Mouse (Mus musculus): Measurements from ENCODE around the gene Axdnd1.

The Axdnd1 gene

DNA sequence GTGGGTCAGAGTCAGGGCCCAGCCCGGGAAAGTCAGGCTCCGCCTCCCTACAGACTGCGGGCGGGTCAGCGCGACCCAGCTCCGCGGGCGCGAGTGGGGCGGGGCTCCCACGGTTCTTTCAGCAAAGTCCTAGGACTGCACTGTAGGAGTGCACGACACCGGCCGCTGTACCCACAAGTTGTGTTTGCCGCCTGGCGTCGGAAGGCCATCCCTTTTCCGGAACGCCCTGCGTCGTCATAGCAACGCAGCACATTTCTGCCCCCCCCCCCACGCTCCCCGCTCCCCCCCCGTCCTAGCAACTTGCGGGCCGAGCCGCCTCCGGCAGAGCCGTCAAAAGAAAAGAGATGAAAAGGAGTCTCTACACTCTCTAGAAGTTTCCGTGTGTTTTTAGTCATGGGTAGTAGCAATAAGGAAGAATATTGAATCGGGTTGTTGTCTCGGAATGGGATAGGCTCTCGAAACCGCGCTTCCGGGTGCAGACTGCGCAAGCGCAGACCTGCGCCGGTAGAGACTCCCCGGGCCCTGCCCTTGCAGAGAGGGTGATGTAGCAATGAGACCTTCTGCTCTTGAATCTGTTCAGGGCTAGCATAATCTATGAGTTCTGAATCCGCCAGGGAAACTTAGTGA is at the start of gene Axdnd1:
TSS of gene Axdnd1 (minus strand) at position 489 of the 627 bp plus-strand sequence.
- no peak for DNase-seq (ENCODE audit: extremely low read depth, low read depth, low spot score)

DNA sequence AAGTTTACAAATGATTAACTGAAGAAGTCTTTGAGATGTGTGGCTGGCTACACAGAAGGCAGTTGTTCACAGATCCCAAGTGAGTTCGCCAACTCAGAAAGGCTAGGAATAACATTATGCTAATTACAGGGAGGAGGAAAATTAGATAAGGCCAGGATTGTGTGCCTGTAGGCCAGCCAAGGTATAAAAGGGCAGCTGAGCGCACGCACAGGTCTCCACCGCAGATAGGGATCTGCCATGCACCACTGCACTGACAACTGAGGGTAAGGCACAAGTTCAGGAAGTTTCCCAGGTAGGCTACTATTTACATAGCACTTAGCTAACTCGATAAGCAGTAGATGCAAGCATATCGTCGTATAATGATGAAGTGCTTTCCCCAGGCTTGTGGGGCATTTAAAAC is 49.6 kb upstream of the Axdnd1 start:
- no peak for DNase-seq (ENCODE audit: extremely low read depth, low read depth, low spot score)

DNA sequence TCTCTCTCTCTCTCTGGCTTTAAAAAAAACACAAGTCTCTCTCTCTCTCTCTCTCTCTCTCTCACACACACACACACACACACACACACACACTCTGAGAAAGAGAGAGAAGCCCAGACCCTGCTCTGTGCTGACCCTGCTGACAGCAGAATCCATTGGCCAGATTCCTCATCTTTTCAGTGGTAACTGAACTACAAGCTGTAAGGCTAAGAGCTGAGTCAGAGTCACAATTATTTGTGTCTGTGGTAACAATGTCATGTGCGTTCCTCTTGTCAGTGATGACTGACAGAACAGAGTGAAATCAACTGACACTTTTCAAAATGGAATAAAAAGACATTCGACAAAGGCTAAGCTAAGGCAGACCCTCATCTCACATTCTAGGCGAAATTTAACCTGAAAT is 47.6 kb upstream of the Axdnd1 start:
- DNase-seq (ENCODE audit: extremely low read depth, low read depth, low spot score) = no peak

DNA sequence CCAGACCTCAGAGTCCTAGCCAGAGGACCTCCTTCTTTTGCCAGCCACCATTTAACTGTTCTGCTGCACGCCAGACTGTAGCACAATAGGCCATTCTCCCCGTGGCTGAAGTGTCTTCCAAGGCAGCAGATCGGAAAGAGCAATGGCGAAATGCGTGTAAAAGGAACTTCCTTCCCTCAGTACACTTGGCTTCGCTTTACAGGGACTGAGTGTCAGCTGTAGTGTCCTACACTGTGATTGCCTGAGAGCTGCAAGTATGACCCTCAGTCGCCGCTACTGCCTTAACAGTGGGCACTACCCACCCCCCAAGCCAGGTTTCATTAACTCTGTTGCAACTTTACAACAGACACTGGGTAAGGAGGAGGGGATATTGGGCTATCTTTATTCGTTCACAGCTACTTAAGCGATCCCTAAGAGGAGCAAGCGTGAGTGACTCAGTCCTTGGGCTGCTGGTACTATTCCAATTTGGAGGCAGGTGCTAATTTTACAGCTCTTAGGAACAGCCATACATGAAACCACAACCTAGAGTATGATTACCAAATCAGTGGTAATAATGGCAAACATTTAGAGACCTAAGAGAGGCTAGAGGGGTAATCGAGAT is 46.8 kb upstream of the Axdnd1 start:
- no peak for DNase-seq (ENCODE audit: extremely low read depth, low read depth, low spot score)

DNA sequence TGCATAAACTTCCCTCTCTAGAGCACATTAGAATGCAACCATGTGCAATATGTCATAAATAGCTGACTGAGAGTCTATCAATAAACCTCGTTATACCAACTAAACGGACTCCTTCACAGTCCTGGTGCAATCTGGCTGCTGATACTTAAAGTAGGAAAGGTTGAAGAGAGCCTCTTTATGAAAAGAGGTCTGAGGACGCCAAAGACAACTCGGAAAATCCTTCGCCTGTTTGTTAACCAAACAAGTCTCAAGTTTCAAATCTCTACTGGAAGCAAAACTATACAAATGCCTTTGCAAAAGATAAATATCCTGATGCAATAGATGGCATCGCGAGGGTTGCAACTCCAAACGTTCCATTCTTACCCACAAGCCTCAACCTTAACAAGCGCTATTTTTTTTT is 44.0 kb upstream of the Axdnd1 start:
- DNase-seq (ENCODE audit: extremely low read depth, low read depth, low spot score) = no peak

DNA sequence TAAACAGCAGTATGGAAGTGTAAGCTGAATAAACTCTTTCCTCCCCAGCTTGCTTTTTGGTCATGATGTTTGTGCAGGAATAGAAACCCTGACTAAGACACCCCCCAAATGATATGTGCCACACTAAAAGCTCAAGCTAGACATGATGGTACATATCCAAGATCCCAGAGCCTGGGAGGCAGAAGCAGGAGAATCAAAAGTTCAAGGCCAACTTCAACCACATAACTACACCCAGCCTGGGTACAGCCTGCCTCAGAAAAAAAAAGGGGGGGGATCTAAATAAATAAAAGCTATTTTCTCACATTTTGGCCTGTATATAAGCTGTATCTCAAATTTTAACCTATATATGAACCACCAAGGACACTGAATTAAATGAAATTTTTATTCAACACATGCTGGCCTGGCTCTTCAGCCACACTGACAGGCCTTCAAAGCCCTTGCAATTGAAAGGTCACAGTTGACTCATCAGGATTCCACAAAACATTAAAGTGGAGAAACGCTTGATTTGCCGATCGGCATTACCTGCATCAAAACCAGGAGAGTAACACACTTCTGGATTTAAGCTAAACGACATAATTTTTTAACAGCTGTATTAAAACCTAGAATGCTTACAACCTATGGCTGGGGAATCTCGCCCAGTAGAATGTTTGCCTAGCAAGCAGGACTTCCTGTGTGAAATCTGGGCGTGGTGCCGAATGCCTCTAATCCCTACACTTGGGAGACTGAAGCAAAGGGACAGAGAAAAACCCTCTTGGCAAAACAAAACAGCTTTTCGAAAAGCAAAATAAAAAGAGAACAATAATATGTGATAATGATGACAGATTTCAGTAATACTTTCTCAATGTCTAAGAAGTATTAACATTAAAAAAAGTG is 43.3 kb upstream of the Axdnd1 start:
- DNase-seq (ENCODE audit: extremely low read depth, low read depth, low spot score) = no peak

DNA sequence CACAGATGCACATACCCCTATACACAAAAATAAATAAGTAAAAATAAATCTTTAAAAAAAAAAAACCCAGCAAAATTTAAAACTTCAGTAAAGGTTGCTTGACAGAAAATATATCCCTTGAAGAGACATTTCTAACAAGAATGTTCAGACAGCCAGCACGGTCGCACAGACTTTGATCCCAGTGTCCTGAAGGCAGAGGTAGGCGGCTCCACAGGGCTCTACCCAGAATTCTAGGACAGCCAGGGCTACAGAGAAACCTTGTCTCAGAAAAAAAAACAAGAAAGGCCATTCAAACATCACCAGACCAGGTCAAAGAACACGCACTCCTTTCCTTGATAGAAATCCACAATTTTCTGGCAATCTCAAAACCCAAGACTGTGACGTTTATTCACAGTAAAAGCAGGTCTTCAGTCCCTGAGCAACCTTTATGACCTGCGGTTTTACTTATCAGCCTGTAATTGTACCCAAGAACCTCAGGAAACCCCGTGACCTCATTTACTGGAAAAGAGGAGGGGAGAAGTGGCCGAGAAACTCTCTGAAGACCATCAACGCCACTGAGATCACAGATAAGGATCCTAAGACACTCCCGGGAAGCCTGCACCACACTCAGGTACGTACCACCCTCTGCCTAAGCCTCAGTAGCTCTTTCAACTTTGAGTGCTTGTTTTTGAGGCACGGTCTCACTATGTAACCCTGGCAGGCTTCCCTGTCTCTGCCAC is 41.5 kb upstream of the Axdnd1 start:
- DNase-seq (ENCODE audit: extremely low read depth, low read depth, low spot score) = no peak

DNA sequence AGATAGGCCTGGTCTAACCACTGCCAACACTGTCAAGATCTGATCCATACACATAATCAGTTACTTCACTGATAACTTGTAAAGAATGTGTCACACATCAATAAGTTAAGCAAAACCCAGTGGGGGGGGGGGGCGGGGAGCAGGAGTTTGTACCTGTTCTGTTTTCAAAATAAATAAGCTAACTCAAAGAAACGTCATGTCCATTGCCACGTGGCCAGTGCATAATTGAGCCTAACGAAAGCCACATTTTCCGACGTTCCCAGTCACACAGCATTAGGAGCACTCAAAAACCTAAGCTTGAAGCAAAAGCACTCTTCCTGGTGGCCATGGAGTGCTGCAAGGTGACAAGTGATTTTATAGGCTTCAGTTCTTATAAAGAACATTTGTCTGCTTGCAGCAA is 40.1 kb upstream of the Axdnd1 start:
- no peak for DNase-seq (ENCODE audit: extremely low read depth, low read depth, low spot score)

DNA sequence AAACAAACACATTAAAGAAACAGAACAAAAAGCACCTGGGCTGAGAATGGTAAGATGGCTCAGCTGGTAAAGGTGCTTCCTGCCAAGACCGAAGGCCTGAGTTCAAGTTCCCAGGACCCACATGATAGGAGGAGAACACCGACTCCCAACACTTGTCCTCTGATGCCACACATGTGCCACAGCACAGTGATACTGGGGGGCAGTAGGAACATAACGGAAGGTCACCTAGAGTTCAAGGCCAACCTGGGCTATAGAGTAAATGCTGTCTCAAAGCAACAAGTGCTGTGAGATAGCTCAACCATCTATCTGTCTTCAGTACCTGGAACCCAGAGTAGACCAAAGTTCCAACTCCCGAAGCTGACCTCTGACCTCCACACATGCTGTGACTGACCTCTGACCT is 39.3 kb upstream of the Axdnd1 start:
- no peak for DNase-seq (ENCODE audit: extremely low read depth, low read depth, low spot score)

DNA sequence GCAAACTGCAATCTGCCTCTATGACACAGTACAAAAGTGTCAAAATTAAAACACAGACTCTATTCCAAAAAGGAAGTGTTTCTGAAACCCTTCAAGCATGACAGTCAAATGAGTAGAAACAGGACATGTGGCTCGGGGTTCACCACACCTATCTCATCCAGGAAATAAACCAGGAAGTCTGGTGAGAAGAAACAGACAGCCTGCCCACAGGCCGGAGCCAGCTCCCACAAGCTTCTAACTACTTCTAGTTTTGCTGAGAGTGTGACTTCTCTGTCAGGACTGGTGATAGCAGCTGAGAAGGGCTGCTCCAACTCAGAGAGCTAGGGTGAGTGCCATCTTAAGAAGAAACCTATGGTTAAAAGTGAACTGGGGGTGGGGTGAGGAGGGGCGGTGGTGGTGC is 38.7 kb upstream of the Axdnd1 start:
- DNase-seq (ENCODE audit: extremely low read depth, low read depth, low spot score) = no peak

DNA sequence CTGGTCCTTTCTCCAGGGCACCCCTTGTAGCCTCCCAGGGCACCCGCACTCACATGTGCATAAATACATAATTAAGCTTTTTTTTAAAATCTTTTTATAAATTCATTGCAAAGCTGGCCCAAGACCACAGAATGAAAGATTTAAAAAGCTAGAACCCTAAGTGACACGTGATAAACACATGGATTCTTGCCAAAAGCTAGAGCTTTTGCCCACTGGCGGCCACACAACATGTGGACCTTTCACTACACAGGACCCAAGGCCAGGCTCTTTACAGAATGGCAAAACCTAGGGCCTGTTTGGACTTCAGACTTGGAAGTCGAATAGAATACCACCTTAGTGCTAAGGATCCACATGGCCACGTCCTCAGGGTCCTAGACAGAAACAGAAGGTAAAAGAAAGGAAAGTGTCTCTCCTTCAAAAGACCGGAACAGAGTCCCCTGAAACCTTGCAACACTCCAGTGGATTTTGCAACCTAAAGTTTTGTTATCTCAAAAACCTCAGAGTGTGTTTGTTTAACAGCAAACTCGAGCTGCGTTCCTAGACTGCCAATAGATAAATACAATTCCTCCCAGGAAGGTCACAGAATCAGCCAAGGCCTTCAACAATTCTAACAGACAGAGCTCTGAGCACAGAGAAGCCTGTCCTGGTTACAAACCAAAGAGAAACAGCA is 37.6 kb upstream of the Axdnd1 start:
- DNase-seq (ENCODE audit: extremely low read depth, low read depth, low spot score) = no peak

DNA sequence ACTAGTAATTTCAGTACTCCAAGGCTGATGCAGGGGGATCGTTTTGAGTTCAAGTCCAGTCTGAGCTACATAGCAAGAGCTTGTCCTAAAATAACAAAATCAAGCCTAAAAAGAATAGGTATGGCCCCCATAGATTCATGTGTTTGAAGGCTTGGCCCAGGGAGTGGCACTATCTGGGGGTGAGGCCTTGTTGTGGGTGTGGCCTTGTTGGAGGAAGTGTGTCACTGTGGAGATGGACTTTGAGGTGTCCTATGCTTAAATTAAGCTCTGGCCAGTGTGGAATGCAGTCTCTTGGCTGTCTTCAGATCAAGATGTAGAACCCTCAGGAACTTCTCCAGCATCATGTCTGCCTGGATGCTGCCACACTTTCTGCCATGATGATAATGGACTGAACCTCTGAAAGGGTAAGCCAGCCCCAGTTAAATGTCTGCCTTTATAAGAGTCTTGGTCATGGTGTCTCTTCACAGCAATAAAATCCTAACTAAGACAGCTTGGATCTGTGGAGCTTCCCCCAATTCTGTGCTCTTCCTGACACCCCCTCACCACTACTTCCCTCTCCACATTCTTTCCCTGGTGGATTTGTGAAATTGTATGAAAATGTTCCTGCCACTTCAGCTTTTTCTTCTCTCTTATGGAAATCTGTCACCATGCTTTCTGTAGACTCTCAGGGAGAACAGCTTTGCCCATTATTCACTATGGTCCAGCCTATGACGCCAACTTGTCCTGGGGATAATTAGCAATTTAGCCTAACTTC is 34.2 kb upstream of the Axdnd1 start:
- DNase-seq (ENCODE audit: extremely low read depth, low read depth, low spot score) = no peak

DNA sequence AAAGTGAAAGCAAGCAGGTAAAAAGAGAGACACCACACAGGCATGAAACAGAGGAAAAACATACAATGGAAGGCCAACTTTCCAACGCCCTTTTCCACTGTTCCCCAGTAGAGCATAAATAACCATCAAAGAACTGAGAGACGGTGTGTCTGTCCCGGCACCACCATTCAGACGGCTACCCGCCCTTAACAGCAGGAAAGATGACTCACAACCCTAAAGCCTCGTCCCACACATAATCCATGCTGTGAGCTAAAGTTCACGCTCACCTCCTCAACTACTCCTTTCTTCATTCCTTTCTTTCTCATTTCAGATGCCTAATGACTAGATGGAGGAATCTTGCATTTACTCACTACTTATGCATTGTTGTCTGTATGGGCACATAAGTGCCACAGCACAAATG is 33.4 kb upstream of the Axdnd1 start:
- DNase-seq (ENCODE audit: extremely low read depth, low read depth, low spot score) = no peak

DNA sequence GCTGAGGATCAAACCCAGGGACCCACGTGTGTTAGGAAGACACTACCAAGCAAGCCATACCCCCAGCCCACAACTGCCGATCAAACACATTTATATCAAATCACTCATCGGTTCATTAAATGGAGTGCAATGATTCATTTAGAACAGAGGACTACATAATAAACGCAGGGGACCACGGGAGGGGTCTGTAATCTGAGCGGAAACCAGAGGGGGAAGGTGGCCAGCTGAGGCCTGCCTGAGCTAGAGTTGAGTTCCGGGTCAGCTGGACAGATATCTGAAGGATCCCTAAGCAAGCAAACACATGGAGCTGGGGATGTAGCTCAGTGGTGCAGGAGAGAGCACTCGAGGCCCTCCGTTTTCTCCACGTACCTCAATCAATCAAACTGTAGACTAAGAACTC is 32.9 kb upstream of the Axdnd1 start:
- no peak for DNase-seq (ENCODE audit: extremely low read depth, low read depth, low spot score)

DNA sequence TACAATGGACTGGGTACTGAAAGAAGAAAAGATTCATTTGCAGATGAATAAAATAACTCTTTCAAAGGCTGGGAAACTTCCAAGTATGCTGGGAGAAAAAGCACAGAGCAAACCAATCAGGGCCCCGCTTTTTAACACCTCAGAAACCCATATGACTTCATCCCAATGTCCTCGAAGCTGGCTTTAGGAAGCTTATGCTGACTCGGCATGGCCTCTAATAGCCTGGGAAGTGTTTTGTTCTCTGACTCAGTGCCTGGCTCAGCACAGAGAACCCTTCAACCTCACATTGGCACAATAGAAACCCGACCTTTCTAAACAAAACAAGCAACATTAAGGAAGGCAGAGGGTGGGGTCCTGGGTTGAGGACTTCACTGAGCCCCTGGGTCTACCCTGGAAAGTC is 29.5 kb upstream of the Axdnd1 start:
- DNase-seq (ENCODE audit: extremely low read depth, low read depth, low spot score) = no peak

DNA sequence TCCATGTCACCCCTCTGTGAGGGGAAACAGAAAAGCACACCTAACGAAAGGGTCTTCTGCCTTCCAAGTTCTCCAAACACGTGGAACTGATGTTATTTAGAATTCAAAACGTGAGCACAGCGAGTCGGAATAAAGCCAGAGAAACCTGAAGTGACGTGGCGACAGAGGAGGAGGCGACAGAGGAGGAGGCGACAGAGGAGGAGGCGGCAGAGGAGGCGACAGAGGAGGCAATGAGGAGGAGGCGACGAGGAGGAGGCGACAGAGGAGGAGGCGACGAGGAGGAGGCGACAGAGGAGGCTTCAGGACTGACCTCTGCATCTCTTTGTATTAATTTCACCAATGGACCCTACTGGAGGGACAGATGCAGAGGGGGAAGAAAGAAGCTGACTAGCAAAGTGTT is 28.7 kb upstream of the Axdnd1 start:
- DNase-seq (ENCODE audit: extremely low read depth, low read depth, low spot score) = no peak

DNA sequence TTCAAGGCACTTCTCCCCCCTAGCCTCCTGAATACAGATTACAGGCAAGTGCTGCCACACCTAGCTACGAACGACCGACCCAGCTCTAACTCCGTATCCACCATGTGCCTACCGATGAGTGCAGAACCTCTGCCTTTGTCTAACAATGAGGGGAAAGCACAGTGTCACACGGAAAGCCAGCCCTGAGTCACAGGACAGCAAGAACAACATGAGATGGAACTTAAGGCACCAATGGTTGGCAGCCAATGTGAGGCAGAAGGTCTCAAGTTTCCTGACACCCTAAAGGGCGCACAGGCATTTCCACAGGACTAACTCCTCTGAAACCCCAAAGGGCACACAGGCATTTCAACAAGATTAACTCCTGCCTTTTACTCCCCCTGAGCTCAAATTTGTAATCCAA is 28.1 kb upstream of the Axdnd1 start:
- no peak for DNase-seq (ENCODE audit: extremely low read depth, low read depth, low spot score)

DNA sequence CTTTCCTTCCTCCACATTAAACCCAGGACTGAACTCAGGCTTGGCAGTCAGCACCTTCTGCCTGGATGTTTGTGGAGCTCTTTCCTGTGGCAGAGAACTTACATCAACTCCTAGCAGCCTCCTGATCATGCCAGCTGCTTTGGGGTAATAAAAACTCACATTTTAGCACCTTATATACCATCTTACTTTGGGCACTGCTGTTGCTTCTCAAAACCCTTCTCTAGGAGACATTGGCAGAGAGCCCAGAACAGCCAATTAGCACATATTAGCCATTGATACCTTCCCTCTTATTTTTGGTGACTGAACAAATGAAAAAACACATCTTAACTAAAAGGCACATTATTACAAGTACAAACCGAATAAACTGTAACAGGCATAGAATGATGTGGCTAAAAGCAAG is 24.1 kb upstream of the Axdnd1 start:
- no peak for DNase-seq (ENCODE audit: extremely low read depth, low read depth, low spot score)

DNA sequence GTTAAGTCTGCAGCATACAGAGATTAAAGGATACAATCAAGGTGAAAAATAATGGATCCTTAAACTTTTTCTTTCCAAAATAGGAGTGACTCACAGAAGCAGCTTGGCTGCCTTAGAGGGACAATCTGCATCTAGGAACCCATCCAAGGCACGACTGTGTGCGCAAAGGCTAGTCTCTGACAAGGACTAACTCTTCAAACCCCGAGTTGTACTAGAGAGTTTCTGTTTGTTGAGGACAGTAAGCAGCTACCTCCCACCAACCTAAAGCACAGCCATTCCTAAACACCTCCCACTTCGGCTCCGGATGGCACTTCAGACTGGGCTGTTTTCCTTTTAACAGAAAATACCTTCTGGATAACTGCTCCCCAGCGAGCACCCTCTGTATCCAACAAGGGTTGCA is 21.8 kb upstream of the Axdnd1 start:
- DNase-seq (ENCODE audit: extremely low read depth, low read depth, low spot score) = no peak

DNA sequence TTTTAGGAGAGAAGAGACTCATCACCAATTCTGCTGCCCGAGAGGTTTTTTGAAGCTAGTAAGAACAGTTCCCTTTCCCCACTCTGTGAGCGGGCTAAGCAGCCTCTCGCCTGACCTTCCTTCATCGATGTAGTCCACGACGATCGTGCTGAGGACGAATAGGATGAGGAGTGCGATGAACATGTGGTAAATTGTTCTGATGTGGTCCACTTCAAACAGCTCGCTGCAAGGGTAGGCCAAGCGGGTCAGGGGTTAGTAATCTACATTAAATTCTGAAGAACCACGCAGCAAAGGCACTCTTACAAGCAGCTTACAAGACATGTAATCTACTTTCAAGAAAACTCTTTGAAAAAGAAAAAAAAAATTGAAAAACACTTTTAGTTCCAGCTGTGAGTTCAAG is 21.3 kb upstream of the Axdnd1 start:
- DNase-seq (ENCODE audit: extremely low read depth, low read depth, low spot score) = no peak
